Mouse (Mus musculus) cerebellum, adult 2 months (tissue): Measurements from ENCODE around the gene Dennd2d.

ENCODE experiments used
- CTCF ChIP-seq: fragments of 200-500 bp; IDR thresholded peaks from 2 replicates; pipeline ENCODE4 v1.5.1; 2011; ENCODE audit warnings: low read depth, mild to moderate bottlenecking, control low read depth, low read length, moderate library complexity, borderline replicate concordance; ENCODE audit not compliant: insufficient read depth
- POLR2A ChIP-seq: fragments of 200-500 bp; IDR thresholded peaks from 2 replicates; pipeline ENCODE4 v1.6.1; 2011; ENCODE audit warnings: low read length, control low read depth, borderline replicate concordance; ENCODE audit not compliant: insufficient read depth

DNA sequence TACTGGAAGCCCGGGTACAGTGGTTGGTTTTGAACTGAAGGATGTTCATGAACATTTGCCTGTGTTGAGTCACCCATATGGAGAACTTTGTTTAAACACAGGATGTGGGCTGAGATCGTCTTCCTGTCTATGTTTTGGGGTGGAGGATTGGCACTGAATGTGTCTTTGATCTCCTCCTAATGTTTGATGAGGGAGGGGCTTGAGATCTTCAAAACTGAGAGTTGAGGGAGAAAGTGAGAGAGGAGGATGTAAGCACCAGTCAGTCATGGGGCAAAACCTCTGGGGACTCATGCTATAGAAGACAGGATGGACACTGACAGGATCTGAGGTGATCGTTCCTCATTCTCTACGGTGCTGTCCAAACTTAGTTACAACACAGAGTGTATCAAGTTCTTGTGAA is 32.6 kb upstream of the Dennd2d start:
- no peak for TF ChIP-seq CTCF
- no peak for TF ChIP-seq POLR2A
